9 mouse cellular contexts compared by ENCODE assay signal in genomic region chr1:86464223-86464874, GRCm38 (mm10). TPM values are rescaled to one million over a fixed set of nuclear protein-coding genes. Genes with fewer than 3 reads are reported as not detected.
A peak's percentile ranks its signal among the peaks of the same experiment; 100 is the strongest.
DNase-seq lines count a peak whose midpoint lies in the region; ATAC-seq and TF ChIP-seq lines count a peak whose summit lies in the region.
"Had no signal": no experiment of that assay in that cellular context is flagged by ENCODE, and none has a peak within 500 bp of the region (broad histone marks: within the 10 kb centered on the region; RNA-seq: fewer than 3 reads in every experiment).

No protein-coding gene starts in this region.

- H3K36me3 ChIP-seq in kidney, embryonic 16.5 days (ENCODE audit: insufficient read depth, low read length): no peaks in the 10 kb centered on the region
- H3K36me3 ChIP-seq in intestine, postnatal 0 days (ENCODE audit: control insufficient read depth, insufficient read depth): no peaks in the 10 kb centered on the region

- TF ChIP-seq POLR2A in embryonic fibroblast, embryonic 13.5 days (IDR thresholded peaks at IDR 0.05; ENCODE audit: low read depth, low read length): no peak

- TF ChIP-seq CTCF in embryonic fibroblast, embryonic 13.5 days (IDR thresholded peaks at IDR 0.05; ENCODE audit: borderline replicate concordance, insufficient read depth, low read length): no peak
- no peak for TF ChIP-seq CTCF in intestine, postnatal 0 days (IDR thresholded peaks at IDR 0.05; ENCODE audit: low read depth)

- H3K4me2 ChIP-seq in kidney, embryonic 16.5 days (replicated peaks; ENCODE audit: low read depth, low read length): no peak overlapping the region
- no peak overlapping the region for H3K4me2 ChIP-seq in intestine, postnatal 0 days (replicated peaks; ENCODE audit: low read depth)

- DNase-seq in kidney, adult 9 months: no peak
- DNase-seq in retina, embryonic 14.5 days (ENCODE audit: low spot score): peak; percentile 51
- DNase-seq in spleen, postnatal 10 days (ENCODE audit: low spot score in 2 of 2): no peak
- no peak for DNase-seq in adrenal gland, postnatal 14 days
- DNase-seq: cerebellum, adult 9-10 months had no signal

- H3K9ac ChIP-seq in kidney, embryonic 16.5 days (replicated peaks; ENCODE audit: low read length): peak overlapping the region; percentile 3; the same call in 1 of the 2 replicates
- no peak overlapping the region for H3K9ac ChIP-seq in intestine, postnatal 0 days (ENCODE audit: low read depth, low read length)
- H3K9ac ChIP-seq: liver, embryonic 14.5 days had no signal

- 37% methylated on average over 9 of the region's 9 CpGs for WGBS in kidney, embryonic 16.5 days
- WGBS in intestine, postnatal 0 days: 67% methylated on average over 9 of the region's 9 CpGs

- no peaks in the 10 kb centered on the region for H3K9me3 ChIP-seq in kidney, embryonic 16.5 days (ENCODE audit: low read length)
- no peaks in the 10 kb centered on the region for H3K9me3 ChIP-seq in intestine, postnatal 0 days (ENCODE audit: control insufficient read depth)

- H3K4me3 ChIP-seq in kidney, embryonic 16.5 days (ENCODE audit: low read length): no peak overlapping the region
- no peak overlapping the region for H3K4me3 ChIP-seq in embryonic fibroblast, embryonic 13.5 days (ENCODE audit: insufficient read depth, low read length)
- H3K4me3 ChIP-seq in intestine, postnatal 0 days (ENCODE audit: low read depth, low read length): no peak overlapping the region

- H3K4me1 ChIP-seq in kidney, embryonic 16.5 days (ENCODE audit: insufficient read depth, low read length): peaks cover 13% of the 10 kb centered on the region
- H3K4me1 ChIP-seq in embryonic fibroblast, embryonic 13.5 days (ENCODE audit: control insufficient read depth, insufficient read depth, low read length): no peaks in the 10 kb centered on the region
- H3K4me1 ChIP-seq in intestine, postnatal 0 days (replicated peaks; ENCODE audit: control insufficient read depth, insufficient read depth, low read length): 0 out of 2 replicates have a peak, but pooled peaks cover 2% of the 10 kb centered on the region

- peak; percentile 37; the same call in 1 of the 2 replicates for ATAC-seq in kidney, embryonic 16.5 days (ENCODE audit: low FRiP score, low TSS enrichment)
- no peak for ATAC-seq in intestine, postnatal 0 days

- peak overlapping the region; percentile 95 for H3K27ac ChIP-seq in kidney, embryonic 16.5 days (ENCODE audit: low read length)
- H3K27ac ChIP-seq in embryonic fibroblast, embryonic 13.5 days (ENCODE audit: insufficient read depth, low read length): peak overlapping the region; percentile 47
- peak overlapping the region; percentile 55 for H3K27ac ChIP-seq in intestine, postnatal 0 days (ENCODE audit: low read depth, low read length)
- H3K27ac ChIP-seq: liver, embryonic 14.5 days had no signal

- no peaks in the 10 kb centered on the region for H3K27me3 ChIP-seq in kidney, embryonic 16.5 days (ENCODE audit: insufficient read depth, low read length)
- H3K27me3 ChIP-seq in intestine, postnatal 0 days (replicated peaks; ENCODE audit: control insufficient read depth, insufficient read depth, low read length): no peaks in the 10 kb centered on the region

RNA-seq across cellular contexts. Expression of gene Tex44, which starts 38.2 kb away (rescaled TPM):
- polyA plus RNA-seq in kidney, embryonic 16.5 days (2015; fragmentation: Nextera tagmentation; extraction: Ambion mirVana): not detected in 2 replicates
- not detected in 2 replicates for polyA plus RNA-seq in embryonic fibroblast, embryonic 13.5 days (2011; ENCODE audit: insufficient read length, low read depth, missing spikeins)
- not detected in 2 replicates for polyA plus RNA-seq in intestine, postnatal 0 days (2015; fragmentation: Nextera tagmentation; extraction: Ambion mirVana)
- not detected in 2 replicates for total RNA-seq in adrenal gland, postnatal 14 days (2021)
- polyA plus RNA-seq: liver, embryonic 14.5 days had no signal

RNA-seq across cellular contexts. Expression of gene Nmur1, which starts 38.3 kb away (rescaled TPM):
- 0.12 TPM in 1 of 2 replicates, not detected in the other for polyA plus RNA-seq in kidney, embryonic 16.5 days (2015; fragmentation: Nextera tagmentation; extraction: Ambion mirVana)
- not detected in 2 replicates for polyA plus RNA-seq in embryonic fibroblast, embryonic 13.5 days (2011; ENCODE audit: insufficient read length, low read depth, missing spikeins)
- 4.3 and 4.5 TPM in 2 replicates for polyA plus RNA-seq in intestine, postnatal 0 days (2015; fragmentation: Nextera tagmentation; extraction: Ambion mirVana)
- total RNA-seq in adrenal gland, postnatal 14 days (2021): not detected in 2 replicates
- polyA plus RNA-seq: liver, embryonic 14.5 days had no signal
